Mouse (Mus musculus): ENCODE measurements around the gene Slc5a3. TPM values are rescaled to one million over a fixed set of nuclear protein-coding genes. Genes with fewer than 3 reads are reported as not detected.
"Not testable (repeated sequence)": the region's sequence is repeated elsewhere in the genome, so short reads cannot be mapped to it uniquely, and the experiment has no call there.

The Slc5a3 gene
- total RNA-seq, 2 experiments from 2014 or later = 6.8 to 7.9 TPM

DNA sequence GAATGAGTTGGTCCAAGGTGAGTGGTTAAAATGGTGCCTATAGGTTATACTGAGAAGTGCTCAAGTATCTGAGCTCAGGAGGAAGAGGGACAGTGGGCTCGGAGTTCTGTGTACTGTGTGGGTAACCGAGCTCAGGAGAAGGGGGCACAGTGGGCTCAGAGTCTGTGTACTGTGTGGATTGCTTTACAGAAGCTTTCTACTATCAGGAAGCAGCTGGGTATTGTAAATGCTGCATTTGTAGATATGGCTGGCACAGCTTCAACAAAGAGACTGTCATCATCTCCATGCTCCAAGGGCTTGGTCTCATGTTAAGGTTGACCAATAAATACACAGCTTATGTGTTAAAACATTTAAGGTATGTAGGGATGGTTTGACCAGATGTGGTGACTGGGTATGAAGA is 6.7 kb downstream of the Slc5a3 start:
- no peak for DNase-seq

DNA sequence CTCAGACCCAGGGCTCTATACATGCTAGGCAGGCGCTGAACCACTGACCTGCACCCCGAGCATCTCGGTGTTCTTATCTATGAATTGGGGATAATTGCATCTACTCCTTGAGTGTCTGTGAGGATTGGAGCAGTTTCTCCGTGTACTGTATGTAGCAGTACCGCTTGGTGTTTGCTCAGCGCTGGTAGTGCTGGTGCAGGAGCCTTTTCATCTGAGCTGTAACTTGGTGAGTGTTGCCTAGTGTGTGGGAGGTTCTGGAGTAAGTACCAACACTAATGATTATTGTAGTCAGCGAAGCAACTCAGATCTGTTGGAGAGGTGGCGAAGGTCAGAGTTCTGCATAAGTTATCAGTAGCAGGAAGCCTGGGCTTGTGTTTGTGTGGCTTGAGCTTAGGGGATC is 12.2 kb downstream of the Slc5a3 start:
- DNase-seq = no peak

DNA sequence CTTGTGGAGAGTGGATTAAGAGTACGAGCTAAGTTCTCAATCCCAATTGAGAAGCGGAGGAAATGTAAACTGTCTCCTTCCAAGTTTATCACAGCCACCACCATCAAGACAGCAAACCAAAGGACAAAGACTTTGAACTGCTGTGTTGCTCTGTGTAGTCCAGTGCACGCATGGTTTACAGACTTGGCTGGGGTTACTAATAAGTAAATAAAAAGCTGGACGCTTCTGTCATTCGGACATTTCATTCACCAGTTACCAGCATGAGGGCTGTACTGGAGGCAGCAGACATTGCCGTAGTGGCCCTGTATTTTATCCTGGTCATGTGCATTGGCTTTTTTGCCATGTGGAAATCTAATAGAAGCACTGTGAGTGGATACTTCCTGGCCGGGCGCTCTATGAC is 18.7 kb downstream of the Slc5a3 start:
- DNase-seq = no peak

DNA sequence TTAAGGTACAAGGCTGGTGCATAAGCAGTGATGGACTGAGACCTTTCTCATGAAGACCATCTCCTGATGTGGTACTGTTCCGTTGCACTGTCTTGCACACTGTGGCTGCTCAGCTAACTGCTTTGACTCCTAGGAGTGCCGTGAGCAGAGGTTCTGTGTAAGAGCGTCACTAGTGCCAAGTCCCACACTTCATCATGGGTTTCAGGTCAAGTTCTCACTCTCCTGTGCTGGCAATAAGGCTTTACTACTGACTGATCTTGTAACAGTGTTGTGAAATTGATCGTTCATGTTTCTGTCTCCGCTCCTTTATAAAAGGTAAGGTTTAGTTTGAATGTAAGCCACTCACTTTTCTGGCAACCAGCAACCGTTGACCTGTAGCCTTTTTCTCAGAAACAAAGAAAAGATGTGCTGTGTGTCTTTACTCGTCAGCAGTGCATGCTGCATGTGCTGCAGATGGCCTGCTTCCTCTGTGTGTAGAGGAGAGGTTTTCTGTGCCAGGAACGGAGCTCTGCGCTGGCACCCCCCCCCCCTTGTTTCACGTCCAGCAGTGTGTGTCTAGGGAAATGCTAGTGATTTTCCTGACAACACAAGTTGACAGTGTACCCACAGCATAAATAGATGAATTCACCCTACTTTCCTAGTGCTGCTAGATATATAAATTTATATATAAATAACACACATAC is 25.8 kb downstream of the Slc5a3 start:
- DNase-seq = no peak

DNA sequence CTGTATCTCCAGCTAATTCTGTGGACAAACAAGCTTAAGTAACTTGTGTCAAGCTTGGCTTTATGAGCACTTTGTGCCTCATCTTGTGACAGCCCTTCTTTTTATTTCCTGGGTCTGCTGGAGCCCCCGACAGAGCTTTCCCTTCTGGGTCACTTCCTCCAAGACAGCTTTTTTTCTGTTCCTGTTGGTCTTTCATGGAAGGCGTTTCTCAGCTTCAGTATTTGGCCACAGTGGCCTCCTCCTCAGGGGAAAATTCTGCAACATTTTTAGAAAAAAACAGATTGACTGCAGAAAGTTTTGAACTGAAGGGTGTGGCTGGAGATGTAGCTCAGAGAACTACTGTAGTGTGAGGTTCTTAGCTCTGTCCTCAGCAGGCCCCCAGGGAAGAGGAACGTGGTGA is 31.1 kb downstream of the Slc5a3 start:
- no peak for DNase-seq

DNA sequence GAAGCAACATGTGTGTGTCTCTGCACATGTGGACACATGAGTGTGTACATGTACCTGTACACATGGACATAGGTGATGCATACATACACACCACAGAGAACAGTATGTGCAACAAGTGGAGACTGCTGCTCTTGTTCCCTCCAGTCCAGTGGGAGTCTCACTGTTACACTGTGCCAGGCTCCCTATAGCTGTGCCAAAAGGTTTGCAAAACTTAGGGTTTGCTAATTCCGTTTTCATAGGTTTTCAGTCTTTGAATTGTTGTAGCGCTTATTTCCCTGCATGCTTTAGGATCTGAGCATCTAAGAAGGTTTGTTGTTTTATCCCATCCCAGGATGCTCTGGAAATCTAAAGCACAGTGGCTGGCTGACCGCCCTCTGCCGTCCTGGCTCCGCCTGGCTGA is 33.8 kb downstream of the Slc5a3 start:
- no peak for DNase-seq

DNA sequence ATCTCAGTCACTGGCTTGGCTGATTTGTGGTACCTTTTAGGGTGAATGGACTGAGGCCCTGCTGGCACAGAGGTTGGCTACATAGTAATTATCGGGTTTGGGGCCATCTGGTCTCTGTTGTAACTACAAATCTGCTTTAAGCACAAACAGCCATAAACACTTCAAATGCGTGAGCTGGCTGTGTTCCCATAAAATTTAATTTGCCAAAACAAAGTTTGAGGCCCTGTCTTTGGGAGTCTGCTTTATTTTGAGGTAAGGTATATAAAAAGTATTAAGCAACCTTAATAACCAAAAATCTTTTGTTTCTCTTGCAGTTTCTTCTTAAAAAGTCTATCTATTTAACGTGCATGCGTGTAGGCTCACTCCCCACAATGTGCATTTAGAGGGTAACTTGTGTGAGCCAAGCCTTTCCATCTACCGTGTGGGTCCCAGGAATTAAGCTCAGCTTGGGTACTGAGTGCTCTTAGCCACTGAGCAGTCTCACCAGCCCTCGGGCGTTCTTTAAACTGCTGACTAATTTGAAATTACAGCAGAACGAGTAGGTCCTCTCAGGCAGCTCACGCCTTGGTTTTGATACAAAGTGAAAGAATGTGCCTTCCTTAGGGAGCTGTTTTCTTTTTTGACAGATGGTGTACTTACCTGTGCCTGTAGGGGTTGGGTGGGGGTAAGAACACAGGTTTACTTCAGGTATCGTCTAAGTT is 40.4 kb downstream of the Slc5a3 start:
- no peak for DNase-seq

DNA sequence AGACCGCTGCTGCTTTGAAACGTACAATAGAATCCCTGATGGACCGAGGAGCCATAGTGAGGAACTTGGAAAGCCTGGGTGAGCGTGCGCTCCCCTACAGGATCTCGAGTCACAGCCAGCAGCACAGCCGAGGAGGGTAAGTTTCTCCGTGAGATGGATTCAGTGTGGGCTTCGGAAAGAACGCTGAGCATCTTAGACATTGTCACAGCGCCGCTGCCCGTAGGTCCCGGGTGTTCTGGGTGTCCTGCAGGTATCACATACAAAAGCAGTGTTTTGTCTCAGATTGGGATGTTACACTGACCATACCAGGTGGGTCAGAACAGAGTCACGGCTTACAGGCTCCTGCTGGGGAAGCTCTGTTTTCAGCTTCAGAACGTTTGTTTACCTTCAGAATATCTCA is 41.5 kb downstream of the Slc5a3 start:
- no peak for DNase-seq

DNA sequence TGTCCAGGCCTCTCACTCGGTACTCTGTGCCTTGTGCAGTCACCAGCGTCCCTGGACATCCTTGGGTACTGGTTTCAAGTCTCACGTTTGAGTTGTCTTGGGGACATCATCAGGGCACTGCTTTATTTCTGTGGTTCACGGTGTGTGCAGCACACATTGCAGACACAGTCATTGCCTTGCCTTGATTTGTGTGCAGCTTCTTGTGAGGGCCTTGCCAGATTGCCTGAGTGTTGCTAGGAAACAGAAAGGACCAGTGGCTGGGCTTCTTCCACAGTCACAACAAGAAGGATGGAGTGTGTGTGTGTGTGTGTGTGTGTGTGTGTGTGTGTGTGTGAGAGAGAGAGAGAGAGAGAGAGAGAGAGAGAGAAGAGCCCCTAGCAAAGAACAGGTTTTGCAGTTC is 42.0 kb downstream of the Slc5a3 start:
- DNase-seq = no peak

DNA sequence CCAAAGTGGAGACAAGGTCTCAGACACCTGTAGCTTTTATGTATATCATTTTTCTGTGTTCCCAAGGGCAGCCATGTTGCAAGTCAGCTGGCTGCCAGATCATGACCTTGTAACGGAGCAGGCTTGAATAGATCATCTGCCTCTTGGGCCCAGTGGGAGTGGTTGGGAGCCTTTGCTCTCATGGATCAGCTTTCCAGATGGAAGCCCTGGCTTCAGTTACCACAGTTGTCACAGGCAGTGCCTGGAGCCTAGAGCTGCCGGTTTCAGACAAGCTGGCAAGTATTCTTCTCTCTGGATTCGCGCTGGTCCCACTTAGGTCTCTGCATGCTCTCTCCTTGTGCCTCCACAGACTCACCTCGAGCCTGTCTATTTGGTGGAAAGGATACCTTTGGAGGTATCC is 44.0 kb downstream of the Slc5a3 start:
- DNase-seq = no peak

DNA sequence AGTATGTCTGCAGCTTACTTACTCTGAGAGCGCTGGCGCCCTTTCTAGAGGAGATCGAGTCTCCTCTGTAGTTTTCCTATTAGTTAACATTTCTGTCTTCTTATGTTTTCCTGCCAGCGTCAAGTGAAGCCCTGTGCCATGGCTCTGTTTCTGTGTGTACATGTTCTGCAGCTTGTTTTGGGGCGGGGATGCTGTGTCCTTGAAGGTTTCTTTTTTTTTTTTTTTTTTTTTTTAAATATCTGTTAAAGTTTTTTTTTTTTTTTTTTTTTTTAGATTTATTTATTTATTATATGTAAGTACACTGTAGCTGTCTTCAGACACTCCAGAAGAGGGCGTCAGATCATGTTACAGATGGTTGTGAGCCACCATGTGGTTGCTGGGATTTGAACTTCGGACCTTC is 44.8 kb downstream of the Slc5a3 start:
- not testable (repeated sequence) for DNase-seq

DNA sequence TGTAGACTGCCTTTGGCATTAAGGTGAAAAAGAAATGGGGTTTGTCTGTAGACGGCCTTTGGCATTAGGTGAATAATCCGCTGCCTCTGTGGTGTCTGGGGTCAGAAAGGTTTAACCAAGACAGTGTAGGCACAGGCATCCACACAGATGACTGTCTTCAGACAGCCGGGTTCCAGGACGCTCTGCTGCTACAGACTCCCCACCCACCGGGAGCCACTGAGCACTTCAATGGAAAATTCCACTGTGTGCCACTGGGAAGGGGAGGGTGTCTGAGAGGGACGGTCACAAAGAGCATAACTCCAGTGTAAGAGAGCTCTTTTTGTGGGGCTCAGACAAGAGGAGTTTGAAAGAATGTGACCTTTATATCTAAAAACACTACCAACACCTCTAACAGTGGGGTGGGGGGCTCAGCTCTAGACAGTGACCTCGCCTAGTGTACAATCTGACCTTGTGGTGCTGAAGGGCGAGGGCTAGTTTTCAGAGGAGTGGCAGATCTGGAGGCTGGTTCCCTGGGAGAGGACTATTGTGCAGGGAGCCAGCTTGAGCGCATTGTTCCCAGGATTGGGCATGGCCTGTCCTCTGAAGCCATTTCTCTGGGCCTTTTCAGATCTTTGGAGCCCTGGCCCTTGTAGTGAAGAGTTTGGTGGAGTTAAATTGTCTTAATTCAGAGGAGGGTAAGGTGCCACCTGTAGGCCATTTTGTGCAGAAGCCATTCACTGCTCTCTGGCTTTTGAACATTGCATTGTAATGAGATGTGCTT is 45.6 kb downstream of the Slc5a3 start:
- peak; percentile 34 for DNase-seq

DNA sequence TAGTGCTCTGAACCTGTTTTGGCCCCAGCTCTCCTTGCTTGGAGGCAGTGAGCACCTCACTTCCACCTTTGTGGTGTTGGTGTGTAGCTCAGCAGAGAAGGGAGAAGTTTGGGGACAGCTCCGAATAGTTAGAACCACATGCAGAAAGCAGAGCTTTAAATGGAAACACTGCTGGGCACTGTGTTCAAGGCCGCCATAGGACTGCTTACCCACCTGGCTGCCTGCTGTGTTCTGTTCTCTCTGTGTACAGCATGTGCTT is 46.1 kb downstream of the Slc5a3 start:
- no peak for DNase-seq

DNA sequence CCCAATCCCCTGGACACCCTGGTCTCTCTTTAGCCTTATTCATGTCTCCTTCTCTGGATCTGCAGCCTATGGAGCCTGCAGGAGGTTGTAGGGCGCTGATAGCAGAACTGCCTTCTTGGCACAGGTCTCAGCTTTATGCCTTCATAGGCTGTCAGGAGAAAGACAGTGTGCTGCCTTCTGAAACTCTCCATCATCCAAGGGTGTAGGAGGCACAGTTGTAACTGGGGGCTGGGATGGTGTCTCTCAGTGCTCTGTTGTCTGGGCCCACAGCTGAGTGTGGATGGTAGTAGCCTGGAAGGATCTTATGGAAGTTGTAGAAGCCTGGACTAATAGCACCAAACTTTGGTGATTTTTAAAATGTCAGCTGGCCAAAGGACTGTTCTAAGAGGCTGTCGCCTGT is 46.8 kb downstream of the Slc5a3 start:
- DNase-seq = no peak

DNA sequence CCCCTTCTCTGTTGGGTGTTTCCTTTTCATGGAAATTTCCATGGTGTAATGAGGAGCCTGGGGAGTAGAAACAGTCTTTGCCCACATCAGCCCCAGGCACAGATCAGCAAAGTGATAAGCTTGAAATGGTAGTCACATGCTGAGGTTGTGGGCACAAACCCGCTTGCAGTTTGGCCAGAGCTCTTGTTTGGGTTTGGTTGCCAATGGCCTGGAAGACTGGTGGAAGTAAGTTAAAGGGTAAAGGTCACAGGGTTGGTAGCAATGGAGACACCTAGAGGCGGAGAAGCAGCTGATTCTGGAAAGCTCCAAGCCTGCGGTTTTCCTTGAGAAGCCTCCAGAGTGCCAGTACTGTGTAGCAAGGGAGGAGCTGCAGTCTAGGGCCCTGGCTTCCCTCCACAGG is 47.5 kb downstream of the Slc5a3 start:
- DNase-seq = no peak

DNA sequence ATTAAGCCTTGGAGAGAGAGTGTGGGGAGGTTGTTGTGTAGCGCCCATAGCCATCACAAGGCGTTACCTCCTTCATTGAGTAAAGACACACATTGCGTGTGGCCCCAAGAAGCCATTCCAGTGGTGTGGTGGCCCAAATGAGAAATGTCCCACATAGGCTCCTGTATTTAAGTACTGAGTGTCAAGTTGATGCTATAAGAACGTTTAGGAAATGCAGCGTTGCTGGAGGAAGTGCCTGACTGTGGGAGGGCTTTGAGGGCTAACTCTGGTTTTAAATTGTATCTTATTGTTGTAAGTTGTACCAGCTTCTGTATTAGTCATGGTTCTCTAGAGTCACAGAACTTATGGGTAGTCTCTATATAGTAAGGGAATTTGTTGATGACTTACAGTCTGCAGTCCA is 49.2 kb downstream of the Slc5a3 start:
- DNase-seq = no peak

DNA sequence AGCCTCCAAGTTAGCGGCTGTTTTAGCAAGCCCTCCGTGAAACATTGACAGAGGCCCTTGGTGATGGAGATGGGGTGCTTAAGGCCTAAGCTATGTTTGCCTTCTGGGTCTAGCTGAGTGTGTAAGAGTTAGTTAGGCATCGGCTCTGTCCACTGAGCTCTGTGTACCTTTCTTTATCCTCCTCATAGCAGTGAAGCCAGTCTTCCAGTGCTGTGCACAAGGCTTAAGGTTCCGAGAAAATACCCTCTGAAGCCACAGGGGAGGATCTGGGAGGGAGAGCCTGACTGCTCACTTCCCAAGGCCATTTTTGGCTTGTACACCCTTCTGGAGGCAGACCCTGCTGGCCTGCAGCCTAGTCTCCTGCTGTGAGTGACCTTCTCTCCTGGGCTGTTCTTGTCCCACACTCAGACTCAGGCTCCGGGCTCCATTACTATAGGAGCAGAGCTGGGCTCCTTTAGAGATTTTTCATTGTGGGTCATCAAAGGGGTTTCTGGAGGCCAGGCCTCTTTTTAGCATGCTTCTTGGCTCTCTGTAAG is 56.7 kb downstream of the Slc5a3 start:
- DNase-seq = peak; percentile 78

DNA sequence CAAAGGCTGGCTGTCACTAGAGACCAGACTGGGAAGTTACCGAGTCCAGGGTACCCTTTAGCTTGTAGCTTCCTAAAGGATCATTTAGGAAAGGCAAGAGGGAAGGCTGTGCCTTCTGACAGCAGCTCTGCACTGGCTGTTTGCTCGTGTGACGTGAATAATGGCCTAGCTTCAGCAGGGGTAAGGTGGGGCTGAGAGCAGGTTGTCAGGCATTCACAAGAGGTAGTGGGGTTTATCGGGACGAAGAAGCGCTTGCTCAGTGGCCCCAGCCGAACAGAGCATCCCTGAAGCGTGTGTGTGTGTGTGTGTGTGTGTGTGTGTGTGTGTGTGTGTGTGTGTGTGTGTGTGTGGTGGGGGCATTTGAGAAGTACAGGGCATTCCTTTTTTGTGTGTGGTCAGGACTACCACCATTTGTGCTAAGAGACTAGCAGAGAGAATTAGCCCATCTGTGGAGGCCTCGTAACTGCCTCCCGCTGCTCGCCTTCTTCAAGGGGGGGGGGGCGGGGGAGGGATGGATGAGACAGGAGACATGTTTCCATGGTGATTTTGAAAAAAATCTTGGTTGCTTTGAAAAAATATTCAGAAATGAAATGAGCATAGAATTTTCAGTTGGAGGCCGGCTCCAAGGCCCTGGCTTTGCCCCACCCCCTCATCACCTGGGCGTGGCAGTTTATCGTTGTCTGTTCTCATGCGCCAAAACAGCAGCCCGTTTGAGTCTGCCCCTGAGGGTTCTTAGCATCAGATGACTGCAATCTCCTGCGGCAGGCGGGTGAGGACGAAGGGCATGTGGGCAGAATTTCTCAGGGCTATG is 57.7 kb downstream of the Slc5a3 start:
- DNase-seq = no peak

DNA sequence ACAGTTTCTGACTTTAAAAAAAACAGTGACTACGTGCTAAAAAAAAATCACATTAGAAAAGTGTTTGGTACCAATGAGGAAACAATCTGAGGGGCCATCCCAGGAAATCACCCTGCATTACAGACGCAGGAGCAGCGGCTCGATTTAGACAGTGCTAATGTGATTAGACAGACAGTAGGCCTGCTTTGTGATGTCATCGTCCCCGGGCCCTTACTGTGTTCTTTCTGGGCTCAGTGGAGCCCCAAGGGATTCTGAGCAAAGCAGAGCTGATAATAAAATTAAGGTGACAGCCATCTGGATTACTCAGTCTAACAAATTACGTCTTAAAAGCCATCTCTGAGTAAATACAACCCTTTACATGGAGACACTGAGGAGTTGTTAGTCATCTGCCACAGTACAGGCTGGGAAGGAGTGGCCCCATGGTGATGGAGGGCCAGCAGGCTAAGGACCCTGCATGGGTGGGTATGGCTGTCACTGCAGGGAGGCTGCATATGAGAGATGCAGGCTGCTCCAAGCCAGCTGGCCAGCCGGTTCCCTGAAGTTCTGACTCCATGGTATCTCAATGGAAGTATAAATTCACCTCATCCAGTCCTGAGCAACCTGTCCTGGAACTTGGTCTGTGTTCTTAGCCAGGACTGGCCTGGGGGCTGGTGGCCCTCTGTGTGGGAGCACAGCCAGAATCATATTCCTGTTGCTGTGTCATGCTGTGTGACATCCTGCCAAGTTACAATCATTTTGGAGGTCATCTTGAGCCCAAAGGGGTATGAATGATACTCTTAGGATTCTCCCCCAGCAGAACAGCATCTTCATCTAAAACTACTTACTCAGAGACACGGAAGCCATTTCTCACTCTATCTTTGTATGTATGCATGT is 59.5 kb downstream of the Slc5a3 start:
- DNase-seq = no peak

DNA sequence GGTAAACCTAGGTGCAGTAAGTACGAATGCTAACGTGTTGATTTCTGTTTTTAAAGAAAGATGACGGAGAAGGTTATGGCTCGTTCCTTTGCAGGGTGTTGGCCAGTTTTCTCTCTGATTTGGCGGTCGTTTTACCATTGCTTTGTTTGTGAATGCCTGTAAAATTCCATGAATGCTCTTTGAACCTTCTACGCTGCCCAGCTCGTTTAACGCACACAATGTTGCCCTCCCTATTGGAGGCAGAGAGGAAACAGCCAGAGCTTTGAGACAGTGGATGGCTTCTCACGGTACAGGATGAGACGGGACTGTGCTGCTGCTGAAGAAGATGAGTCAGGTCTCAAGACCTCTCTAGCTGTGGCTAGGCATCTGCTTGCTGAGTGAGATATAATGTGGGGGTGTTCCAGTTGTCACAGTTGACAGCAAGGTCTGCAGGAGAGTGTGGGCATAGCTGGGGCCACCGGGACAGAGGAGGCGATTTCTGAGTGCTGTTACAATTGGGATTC is 60.9 kb downstream of the Slc5a3 start:
- no peak for DNase-seq

DNA sequence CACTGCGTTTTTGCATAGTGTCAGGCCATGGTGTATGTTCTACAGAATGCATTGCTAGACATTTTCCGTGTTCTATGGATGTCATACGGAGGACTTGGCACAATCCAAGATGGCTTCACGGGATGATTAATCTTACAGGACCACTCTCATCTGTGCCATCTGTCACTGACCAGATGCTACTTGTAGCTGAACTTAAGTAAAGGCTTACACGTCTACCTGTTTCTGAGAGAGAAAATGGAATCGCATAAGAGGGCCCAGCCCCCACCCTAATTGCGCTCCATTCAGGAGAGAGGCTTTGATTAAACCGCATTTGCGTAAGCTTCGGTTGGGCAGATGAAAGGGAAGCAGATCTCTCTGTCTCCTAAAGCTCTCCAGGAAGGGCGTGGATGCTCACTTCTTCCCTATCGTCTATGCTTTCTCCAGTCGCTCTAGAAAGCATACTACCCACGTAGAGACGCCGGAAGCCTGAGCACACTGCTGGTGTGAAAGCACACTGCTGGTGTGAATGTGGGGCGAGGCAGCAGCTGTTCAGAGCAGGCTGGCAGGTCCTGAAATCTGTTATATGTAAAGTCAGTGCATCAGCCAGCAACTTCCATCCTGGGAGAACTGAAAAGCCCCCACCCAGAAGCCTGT is 62.9 kb downstream of the Slc5a3 start:
- DNase-seq = no peak
